Mouse (Mus musculus) forebrain, embryonic 14.5 days (tissue): ENCODE measurements around the gene Scd4. TPM values are rescaled to one million over a fixed set of nuclear protein-coding genes. Genes with fewer than 3 reads are reported as not detected.

Experiments
- ATAC-seq: fragments of 200-750 bp; cut with Nextera tagmentation; 2 replicates; pipeline ENCODE4 v1.8.0; 2017; ENCODE audit warnings: mild to moderate bottlenecking, moderate library complexity
- DNase-seq: peaks from one replicate; pipeline ENCODE4 v3.0.0-alpha.2; 2015; ENCODE audit warnings: low spot score
- H3K27ac ChIP-seq: fragments of 300-500 bp; sonication (generic); 2 replicates; pipeline ENCODE4 v1.5.1; 2014; ENCODE audit warnings: low read depth, mild to moderate bottlenecking, control low read depth, low read length, moderate library complexity
- H3K27me3 ChIP-seq: fragments of 300-500 bp; sonication (generic); replicated peaks from 2 replicates; pipeline ENCODE4 v1.6.1; 2014; ENCODE audit warnings: low read length, control low read depth, mixed read lengths; ENCODE audit not compliant: control insufficient read depth, insufficient read depth
- H3K36me3 ChIP-seq: fragments of 300-500 bp; sonication (generic); 2 replicates; pipeline ENCODE4 v1.6.1; 2014; ENCODE audit warnings: low read length, control low read depth; ENCODE audit not compliant: control insufficient read depth, insufficient read depth
- H3K4me1 ChIP-seq: fragments of 300-500 bp; sonication (generic); 2 replicates; pipeline ENCODE4 v1.6.1; 2014; ENCODE audit warnings: antibody characterized with exemption, low read length, control low read depth; ENCODE audit not compliant: control insufficient read depth, insufficient read depth
- H3K4me2 ChIP-seq: fragments of 300-500 bp; sonication (generic); 2 replicates; pipeline ENCODE4 v1.6.1; 2014; ENCODE audit warnings: mild to moderate bottlenecking, control low read depth, low read length
- H3K4me3 ChIP-seq: fragments of 300-500 bp; sonication (generic); 2 replicates; pipeline ENCODE4 v1.5.1; 2014; ENCODE audit warnings: low read depth, low read length, control low read depth
- H3K9ac ChIP-seq: fragments of 300-500 bp; sonication (generic); 2 replicates; pipeline ENCODE4 v1.6.1; 2014; ENCODE audit warnings: mild to moderate bottlenecking, low read length, control low read depth, moderate library complexity
- H3K9me3 ChIP-seq: fragments of 300-500 bp; sonication (generic); replicated peaks from 2 replicates; pipeline ENCODE4 v1.6.1; 2016; ENCODE audit warnings: low read length, control low read depth, mixed read lengths; ENCODE audit not compliant: control insufficient read depth
- WGBS: fragments of 180-500 bp; shearing (Covaris S2); extraction: QIAGEN DNeasy Blood & Tissue Kit; methylation state at CpG from one replicate; pipeline ENCODE4 v1.1.7; 2014; 5-methylcytosine and 5-hydroxymethylcytosine counted together
- polyA plus RNA-seq: library from polyadenylated mRNA; unstranded; fragments of >200 nt; fragmentation: Nextera tagmentation; extraction: Ambion mirVana; gene quantifications from 2 replicates; pipeline ENCODE4 v1.2.1, GENCODE M21; 2014

Gene Scd4
- polyA plus RNA-seq, 1 experiment from 2014 or later, result 0.10 TPM

GRCm38 (mm10) chr19:44372969-44373368 lies 40.1 kb downstream of the Scd4 start:
- peak; percentile 75; the same call in 1 of the 2 replicates for ATAC-seq
- 24% methylated on average over 6 of the region's 6 CpGs for WGBS

DNA sequence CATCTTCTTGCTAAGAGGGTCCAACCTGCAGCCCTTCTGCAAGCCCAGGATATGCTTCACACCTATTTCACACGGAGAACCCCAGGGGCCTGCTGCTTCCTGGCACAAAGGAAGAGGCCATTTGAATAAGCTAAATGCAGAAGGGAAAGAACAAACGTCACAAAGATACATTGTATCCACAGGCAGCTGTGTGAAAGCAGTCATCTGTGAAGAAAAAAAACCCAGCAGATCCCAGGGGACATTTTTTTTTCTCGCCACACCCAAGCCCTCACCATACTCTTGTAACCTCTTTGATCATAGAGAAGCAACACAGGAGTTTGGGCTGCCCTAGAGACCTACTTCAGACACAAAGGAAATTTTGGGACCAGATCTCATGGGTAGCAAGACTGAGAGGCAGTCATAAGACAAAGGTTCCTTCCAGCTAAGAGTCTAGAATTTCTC lies 43.6 kb downstream of the Scd4 start:
- no peak overlapping the region for H3K4me2 ChIP-seq
- no peaks in the 10 kb centered on the region for H3K36me3 ChIP-seq
- H3K27me3 ChIP-seq, result no peaks in the 10 kb centered on the region
- H3K27ac ChIP-seq, result no peak overlapping the region
- DNase-seq (no peak), ATAC-seq (no peak)
- WGBS, result 21% methylated on average over 3 of the region's 3 CpGs
- no peaks in the 10 kb centered on the region for H3K4me1 ChIP-seq
- no peaks in the 10 kb centered on the region for H3K9me3 ChIP-seq
- no peak overlapping the region for H3K9ac ChIP-seq
- no peak overlapping the region for H3K4me3 ChIP-seq

More at GRCm38 (mm10) chr19:44372969-44373368, 40.1 kb downstream of the Scd4 start:
- Histone ChIP-seq H3K4me3 (no peak overlapping the region), H3K27me3 (no peaks in the 10 kb centered on the region), H3K36me3 (no peaks in the 10 kb centered on the region), H3K4me2 (no peak overlapping the region), H3K9ac (no peak overlapping the region), H3K27ac (no peak overlapping the region), H3K4me1 (no peaks in the 10 kb centered on the region), H3K9me3 (no peaks in the 10 kb centered on the region)
- peak; percentile 79 for DNase-seq

DNA sequence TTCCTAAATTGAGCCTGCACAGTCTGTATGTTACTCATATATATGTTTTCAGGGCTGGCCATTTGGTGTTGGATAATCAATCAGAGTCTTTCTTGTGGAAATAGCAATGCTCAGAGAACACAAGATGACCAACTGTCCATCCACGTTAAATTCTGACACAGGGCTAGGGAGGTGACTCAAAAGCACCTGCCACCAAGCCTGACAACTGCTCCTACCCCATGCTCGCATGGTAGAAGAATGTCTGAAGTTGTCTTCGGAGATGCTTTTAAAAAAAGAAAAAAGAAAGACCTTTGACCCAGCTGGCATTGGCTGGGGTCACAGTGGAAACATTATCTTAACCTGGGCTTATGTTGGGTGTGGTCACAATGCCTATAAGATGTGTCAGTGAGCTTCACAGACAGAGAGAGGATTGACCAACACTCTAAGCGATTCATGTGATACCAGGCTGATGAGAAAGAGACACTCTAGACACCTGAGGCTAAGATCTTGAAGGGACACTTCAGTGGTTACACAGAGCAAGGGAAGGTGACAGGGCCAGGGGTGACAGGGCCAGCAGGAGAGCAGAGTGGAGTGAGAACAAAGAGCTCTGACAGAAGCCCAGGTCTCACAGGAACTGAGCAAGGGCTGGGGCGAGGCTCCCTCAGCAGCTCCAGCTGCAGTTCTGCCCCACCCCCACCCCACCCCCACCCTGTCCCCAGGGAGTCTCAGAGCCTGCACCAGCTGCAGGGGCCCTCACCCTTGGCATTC lies 44.9 kb downstream of the Scd4 start:
- Histone ChIP-seq H3K4me3 (no peak overlapping the region), H3K36me3 (no peaks in the 10 kb centered on the region), H3K9ac (no peak overlapping the region), H3K27ac (no peak overlapping the region), H3K4me1 (no peaks in the 10 kb centered on the region), H3K9me3 (no peaks in the 10 kb centered on the region), H3K27me3 (no peaks in the 10 kb centered on the region), H3K4me2 (no peak overlapping the region)
- DNase-seq (no peak), ATAC-seq (no peak)
- WGBS, result 65% methylated on average over 4 of the region's 5 CpGs

DNA sequence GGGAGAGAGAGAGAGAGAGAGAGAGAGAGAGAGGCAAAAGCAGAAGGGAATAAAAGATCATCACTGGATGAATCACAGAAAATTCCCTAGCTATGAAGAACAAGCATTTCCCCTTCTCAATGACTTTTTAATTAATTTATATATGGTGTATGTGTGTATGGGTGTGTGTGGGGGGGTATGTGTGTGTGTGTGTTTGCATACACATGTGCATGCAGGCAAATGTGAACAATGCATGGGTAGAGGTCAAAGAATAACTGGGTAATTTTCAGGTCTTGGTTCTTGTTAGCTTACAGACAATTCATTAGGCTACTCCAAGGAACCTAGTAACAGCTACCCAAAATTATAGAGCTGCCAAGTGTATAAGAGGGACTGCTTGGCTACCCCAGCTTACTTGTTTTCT lies 46.2 kb downstream of the Scd4 start:
- Histone ChIP-seq H3K4me3 (no peak overlapping the region), H3K4me2 (no peak overlapping the region), H3K27me3 (no peaks in the 10 kb centered on the region), H3K27ac (no peak overlapping the region), H3K36me3 (no peaks in the 10 kb centered on the region), H3K9ac (no peak overlapping the region), H3K9me3 (no peaks in the 10 kb centered on the region), H3K4me1 (no peaks in the 10 kb centered on the region)
- DNase-seq, result no peak
- ATAC-seq, result no peak

DNA sequence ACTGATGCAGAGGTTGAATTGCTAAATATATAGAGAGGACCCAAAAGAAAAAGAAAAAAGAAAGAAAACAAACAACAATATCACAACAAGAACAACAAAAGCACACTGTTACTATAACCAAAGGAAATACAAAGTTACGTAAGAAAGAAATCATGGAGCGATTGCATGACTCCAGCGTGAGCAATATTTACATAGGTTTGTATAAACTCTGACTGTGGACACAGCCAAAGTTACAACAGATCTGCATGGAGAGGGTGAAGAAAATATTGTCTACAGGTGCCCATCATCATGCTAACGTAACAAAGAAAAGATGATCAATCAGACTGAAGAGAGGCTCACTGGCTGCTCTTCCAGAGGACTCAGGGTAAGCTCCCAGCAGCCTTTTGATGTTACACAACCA lies 47.2 kb downstream of the Scd4 start:
- Histone ChIP-seq H3K36me3 (no peaks in the 10 kb centered on the region), H3K27ac (no peak overlapping the region), H3K4me2 (no peak overlapping the region), H3K9me3 (no peaks in the 10 kb centered on the region), H3K27me3 (no peaks in the 10 kb centered on the region), H3K4me1 (no peaks in the 10 kb centered on the region), H3K9ac (no peak overlapping the region), H3K4me3 (no peak overlapping the region)
- WGBS, result 92% methylated on average over 4 of the region's 4 CpGs
- ATAC-seq (no peak), DNase-seq (no peak)

- no peaks in the 10 kb centered on the region for H3K27me3 ChIP-seq
- ATAC-seq (no peak), DNase-seq (no peak)
- WGBS, result 71% methylated on average over 12 of the region's 12 CpGs
- no peaks in the 10 kb centered on the region for H3K4me1 ChIP-seq
- no peaks in the 10 kb centered on the region for H3K9me3 ChIP-seq
- H3K36me3 ChIP-seq, result no peaks in the 10 kb centered on the region
- H3K27ac ChIP-seq, result no peak overlapping the region
- H3K4me3 ChIP-seq, result no peak overlapping the region
- no peak overlapping the region for H3K4me2 ChIP-seq
- no peak overlapping the region for H3K9ac ChIP-seq
Observed at GRCm38 (mm10) chr19:44382682-44383321, 49.9 kb downstream of the Scd4 start.

- H3K4me3 ChIP-seq, result no peak overlapping the region
- no peak overlapping the region for H3K4me2 ChIP-seq
- DNase-seq (no peak), ATAC-seq (no peak)
- H3K27me3 ChIP-seq, result no peaks in the 10 kb centered on the region
- no peak overlapping the region for H3K9ac ChIP-seq
- H3K36me3 ChIP-seq, result no peaks in the 10 kb centered on the region
- 88% methylated on average over 6 of the region's 6 CpGs for WGBS
- H3K27ac ChIP-seq, result no peak overlapping the region
- 0 out of 2 replicates have a peak, but pooled peaks cover 2% of the 10 kb centered on the region for H3K4me1 ChIP-seq
- no peaks in the 10 kb centered on the region for H3K9me3 ChIP-seq
Observed at GRCm38 (mm10) chr19:44385887-44386498, 53.1 kb downstream of the Scd4 start.

DNA sequence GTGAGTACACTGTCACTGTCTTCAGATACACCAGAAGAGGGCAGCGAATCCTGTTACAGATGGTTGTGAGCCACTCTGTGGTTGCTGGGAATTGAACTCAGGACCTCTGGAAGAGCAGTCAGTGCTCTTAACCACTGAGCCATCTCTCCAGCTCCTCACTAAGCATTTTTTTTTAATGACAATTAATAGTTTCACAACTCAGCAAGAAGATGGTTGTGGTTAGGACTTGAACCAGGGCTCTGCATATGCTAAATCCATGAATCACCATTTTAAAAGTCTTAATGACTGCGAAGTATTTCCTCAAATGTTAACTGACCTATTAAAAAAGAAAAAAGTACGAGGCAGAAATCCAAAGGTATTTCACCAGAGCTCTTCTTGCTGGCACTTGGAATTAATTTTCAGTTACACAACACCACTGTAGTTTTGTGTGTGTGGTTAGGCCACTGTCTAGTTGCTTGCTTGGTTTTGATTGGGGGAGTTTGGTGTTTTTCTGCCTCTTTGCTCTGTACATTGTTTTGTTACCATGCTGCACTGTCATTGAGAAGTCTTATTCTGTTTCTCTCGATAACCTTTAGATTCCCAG lies 54.3 kb downstream of the Scd4 start:
- ATAC-seq, result no peak
- 93% methylated on average over 4 of the region's 4 CpGs for WGBS
- H3K27me3 ChIP-seq, result no peaks in the 10 kb centered on the region
- no peak overlapping the region for H3K4me2 ChIP-seq
- no peak overlapping the region for H3K27ac ChIP-seq
- DNase-seq, result no peak
- no peaks in the 10 kb centered on the region for H3K36me3 ChIP-seq
- no peak overlapping the region for H3K9ac ChIP-seq
- no peak overlapping the region for H3K4me3 ChIP-seq
- no peaks in the 10 kb centered on the region for H3K9me3 ChIP-seq
- H3K4me1 ChIP-seq, result 0 out of 2 replicates have a peak, but pooled peaks cover 2% of the 10 kb centered on the region
